Mouse (Mus musculus) limb, embryonic 15.5 days (tissue): ENCODE data around the gene Kcna1. TPM values are rescaled to one million over a fixed set of nuclear protein-coding genes. Genes with fewer than 3 reads are reported as not detected.
A peak's percentile ranks its signal among the peaks of the same experiment; 100 is the strongest.

ENCODE experiments used
- ATAC-seq: fragments of 200-750 bp; cut with Nextera tagmentation; 2 replicates; pipeline ENCODE4 v1.8.0; 2017; ENCODE audit warnings: low read depth, moderate TSS enrichment; ENCODE audit not compliant: insufficient number of reproducible peaks, low FRiP score, low TSS enrichment
- H3K27ac ChIP-seq: fragments of 300-500 bp; sonication (generic); 2 replicates; pipeline ENCODE4 v1.5.1; 2015; ENCODE audit warnings: moderate library complexity, mild to moderate bottlenecking, inconsistent platforms
- H3K27me3 ChIP-seq: fragments of 300-500 bp; sonication (generic); 2 replicates; pipeline ENCODE4 v1.6.1; 2015; ENCODE audit warnings: inconsistent platforms
- H3K36me3 ChIP-seq: fragments of 300-500 bp; sonication (generic); 2 replicates; pipeline ENCODE4 v1.6.1; 2015; ENCODE audit warnings: inconsistent platforms
- H3K4me1 ChIP-seq: fragments of 300-500 bp; sonication (generic); 2 replicates; pipeline ENCODE4 v1.6.1; 2015; ENCODE audit warnings: inconsistent platforms
- H3K4me2 ChIP-seq: fragments of 300-500 bp; sonication (generic); 2 replicates; pipeline ENCODE4 v1.6.1; 2015; ENCODE audit warnings: mild to moderate bottlenecking, inconsistent platforms
- H3K4me3 ChIP-seq: fragments of 300-500 bp; sonication (generic); 2 replicates; pipeline ENCODE4 v1.5.1; 2015; ENCODE audit warnings: mild to moderate bottlenecking, inconsistent platforms
- H3K9ac ChIP-seq: fragments of 300-500 bp; sonication (generic); 2 replicates; pipeline ENCODE4 v1.6.1; 2015; ENCODE audit warnings: inconsistent platforms
- H3K9me3 ChIP-seq: fragments of 300-500 bp; sonication (generic); 2 replicates; pipeline ENCODE4 v1.6.1; 2016; ENCODE audit warnings: inconsistent platforms
- WGBS: fragments of 180-500 bp; shearing (Covaris S2); methylation state at CpG from one replicate; pipeline ENCODE4 v1.1.7; 2015; 5-methylcytosine and 5-hydroxymethylcytosine counted together
- polyA plus RNA-seq: library from polyadenylated mRNA; unstranded; fragments of >200 nt; fragmentation: Nextera tagmentation; extraction: Ambion mirVana; gene quantifications from 2 replicates; pipeline ENCODE4 v1.2.1, GENCODE M21; 2015

Kcna1 gene
- polyA plus RNA-seq, 1 experiment from 2014 or later: 5.5 TPM

DNA sequence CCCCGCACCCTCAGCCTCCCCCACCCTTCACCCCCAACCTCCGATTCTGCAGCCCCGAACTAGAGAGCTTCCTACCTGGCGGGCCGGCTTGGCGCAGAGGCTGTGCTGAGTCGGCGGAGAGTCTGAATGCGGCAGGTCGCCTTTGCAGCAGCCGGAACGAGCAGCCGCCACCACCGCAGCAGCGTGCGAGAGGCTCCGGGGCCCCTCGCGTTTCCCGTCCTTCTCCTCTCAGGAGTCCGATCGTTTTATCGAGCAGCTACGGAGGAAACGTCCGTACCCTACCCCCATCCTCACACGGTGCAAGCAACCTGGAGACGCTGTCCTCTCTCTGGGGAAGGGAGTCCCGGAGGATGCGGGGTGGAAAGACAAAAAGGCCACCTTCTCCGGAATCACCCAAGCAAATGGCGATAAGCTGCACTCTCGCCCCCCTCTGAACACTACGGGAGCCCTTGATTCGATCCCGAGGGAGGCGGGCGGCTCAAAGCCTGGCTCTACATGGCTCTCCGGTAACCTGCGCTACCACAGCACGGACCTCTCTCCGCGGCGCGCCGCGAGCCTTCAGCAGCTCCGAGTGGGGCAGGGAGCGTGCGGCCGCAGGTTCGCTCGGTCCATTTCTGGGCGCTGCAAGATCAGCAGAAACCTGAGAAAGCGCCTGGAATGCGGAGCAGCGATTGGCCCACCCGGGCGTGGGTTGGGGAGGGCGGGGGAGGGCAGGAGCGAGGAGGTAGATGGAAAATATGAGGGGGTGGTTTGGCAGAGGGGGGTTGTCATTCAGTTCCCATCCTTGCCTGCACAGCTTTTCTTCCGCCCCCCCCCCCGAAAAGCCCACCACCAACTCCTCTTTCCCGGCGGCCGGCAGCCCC is 1.8 kb downstream of the Kcna1 start:
- peak overlapping the region; percentile 48 for H3K4me3 ChIP-seq
- H3K27me3 ChIP-seq: peaks cover 67% of the 10 kb centered on the region
- H3K9me3 ChIP-seq: no peaks in the 10 kb centered on the region
- ATAC-seq: 0 out of 2 replicates have a peak, but pooled peaks have one; percentile 42
- peak overlapping the region; percentile 31 for H3K9ac ChIP-seq
- H3K36me3 ChIP-seq: no peaks in the 10 kb centered on the region
- H3K27ac ChIP-seq: no peak overlapping the region
- peaks cover 40% of the 10 kb centered on the region for H3K4me1 ChIP-seq
- H3K4me2 ChIP-seq: peak overlapping the region; percentile 98
- under 1% methylated on average over 66 of the region's 66 CpGs for WGBS

DNA sequence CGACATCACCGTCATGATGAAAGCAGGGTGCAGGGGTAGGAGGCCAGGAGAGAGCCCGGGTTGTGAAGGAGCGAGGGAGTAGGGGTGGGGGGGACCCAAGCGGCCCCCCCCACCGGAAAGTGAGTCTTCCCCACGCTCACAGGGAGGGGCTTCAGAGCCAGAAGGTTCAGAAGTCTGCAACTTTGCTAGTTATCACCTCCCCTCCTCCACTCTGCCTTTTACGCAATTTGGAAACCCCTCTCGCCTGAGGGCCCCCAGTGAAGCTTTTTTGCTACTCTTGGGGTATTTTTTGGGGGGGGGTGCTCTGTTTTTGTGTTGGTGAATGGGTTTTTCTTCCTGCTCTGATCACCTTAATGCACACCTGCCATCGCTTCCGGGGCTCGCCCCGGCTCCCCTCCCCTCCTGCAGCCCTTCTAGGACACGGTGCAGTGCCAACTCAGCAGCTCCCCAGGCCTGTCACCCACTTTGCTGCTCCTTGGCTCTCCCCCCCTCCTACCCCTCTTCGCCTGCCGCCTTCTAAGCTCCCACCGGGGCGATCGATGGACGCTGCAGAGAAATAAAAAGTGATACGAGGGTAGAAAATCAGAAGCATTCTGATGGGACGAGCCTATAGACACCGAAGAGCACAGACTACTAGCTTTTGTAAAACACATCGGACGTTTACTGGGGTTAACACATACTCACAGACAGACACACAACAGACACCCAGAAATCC is 2.7 kb downstream of the Kcna1 start:
- ATAC-seq: no peak
- Histone ChIP-seq H3K27me3 (peaks cover 74% of the 10 kb centered on the region), H3K27ac (no peak overlapping the region), H3K4me3 (peak overlapping the region; percentile 48), H3K4me1 (peaks cover 40% of the 10 kb centered on the region), H3K4me2 (peak overlapping the region; percentile 98), H3K36me3 (no peaks in the 10 kb centered on the region), H3K9me3 (no peaks in the 10 kb centered on the region), H3K9ac (no peak overlapping the region)
- under 1% methylated on average over 21 of the region's 25 CpGs for WGBS

DNA sequence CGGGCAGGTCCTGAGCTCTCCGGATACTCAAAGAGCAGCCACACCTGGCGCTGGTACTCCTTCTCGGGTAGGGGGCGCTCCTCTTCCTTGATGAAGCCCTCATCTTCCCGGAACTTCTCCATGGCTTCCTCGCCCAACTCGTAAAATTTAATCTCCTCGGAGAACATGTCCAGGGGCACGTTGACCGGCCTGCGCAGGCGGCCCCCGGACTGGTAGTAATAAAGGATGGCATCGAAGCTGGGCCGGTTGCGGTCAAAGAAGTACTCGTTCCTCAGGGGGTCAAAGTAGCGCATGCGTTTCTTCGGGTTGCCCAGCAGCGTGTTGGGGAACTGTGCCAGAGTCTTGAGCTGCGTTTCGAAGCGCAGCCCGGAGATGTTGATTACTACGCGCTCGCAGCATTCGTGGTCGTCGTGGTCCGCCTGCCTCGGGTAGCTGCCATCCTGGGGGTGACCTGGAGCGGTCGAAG is 3.3 kb downstream of the Kcna1 start:
- 2% methylated on average over 36 of the region's 36 CpGs for WGBS
- H3K9me3 ChIP-seq: no peaks in the 10 kb centered on the region
- no peak overlapping the region for H3K9ac ChIP-seq
- peak overlapping the region; percentile 98 for H3K4me2 ChIP-seq
- no peak overlapping the region for H3K27ac ChIP-seq
- H3K4me3 ChIP-seq: peak overlapping the region; percentile 48
- H3K4me1 ChIP-seq: peaks cover 40% of the 10 kb centered on the region
- no peaks in the 10 kb centered on the region for H3K36me3 ChIP-seq
- ATAC-seq: no peak
- H3K27me3 ChIP-seq: peaks cover 70% of the 10 kb centered on the region

DNA sequence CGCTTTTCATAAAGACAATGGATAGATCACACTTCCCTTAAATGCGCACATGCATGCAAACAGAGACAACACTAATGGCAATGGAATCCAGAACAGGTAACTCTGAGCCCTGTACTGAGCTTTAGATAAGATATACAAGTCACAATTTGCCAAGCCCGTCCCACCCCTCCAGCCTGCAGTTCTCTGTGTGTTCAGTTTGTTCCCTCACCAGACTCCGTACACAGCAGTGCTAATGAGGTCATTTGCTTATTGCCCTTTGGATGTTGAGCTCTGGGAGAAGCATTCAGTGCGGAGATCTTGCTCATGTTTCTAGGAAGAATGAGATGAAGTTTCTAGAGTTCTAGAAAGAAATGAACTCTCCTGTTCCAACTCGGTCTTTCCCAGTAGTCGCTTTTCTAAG is 17.7 kb downstream of the Kcna1 start:
- H3K36me3 ChIP-seq: no peaks in the 10 kb centered on the region
- H3K27ac ChIP-seq: no peak overlapping the region
- no peak overlapping the region for H3K4me3 ChIP-seq
- H3K4me2 ChIP-seq: no peak overlapping the region
- 80% methylated on average over 7 of the region's 7 CpGs for WGBS
- H3K9ac ChIP-seq: no peak overlapping the region
- no peaks in the 10 kb centered on the region for H3K4me1 ChIP-seq
- no peaks in the 10 kb centered on the region for H3K27me3 ChIP-seq
- no peaks in the 10 kb centered on the region for H3K9me3 ChIP-seq
- ATAC-seq: no peak

DNA sequence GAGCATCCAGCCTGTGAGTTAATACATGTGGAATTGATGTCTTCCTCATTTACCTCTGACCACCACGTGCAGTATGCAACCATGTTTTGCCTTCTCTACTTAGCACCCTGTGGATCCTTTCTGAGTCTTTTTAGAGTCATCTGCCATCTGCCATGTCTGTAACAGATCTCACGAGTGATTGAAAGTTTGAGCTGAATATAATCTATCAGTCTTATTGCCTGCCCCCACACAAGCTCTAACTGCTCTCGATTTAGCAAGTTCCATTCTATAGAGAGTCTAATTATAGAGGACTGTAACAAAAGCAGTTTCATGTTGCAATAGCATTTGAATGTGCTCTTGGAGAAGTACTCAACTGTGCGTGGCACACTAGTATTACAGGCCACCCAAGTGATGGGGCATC is 27.7 kb downstream of the Kcna1 start:
- H3K27ac ChIP-seq: no peak overlapping the region
- no peak for ATAC-seq
- no peaks in the 10 kb centered on the region for H3K27me3 ChIP-seq
- no peak overlapping the region for H3K9ac ChIP-seq
- no peaks in the 10 kb centered on the region for H3K9me3 ChIP-seq
- H3K36me3 ChIP-seq: no peaks in the 10 kb centered on the region
- 73% methylated on average over 4 of the region's 4 CpGs for WGBS
- no peak overlapping the region for H3K4me3 ChIP-seq
- H3K4me2 ChIP-seq: no peak overlapping the region
- H3K4me1 ChIP-seq: no peaks in the 10 kb centered on the region

- H3K27me3 ChIP-seq: 0 out of 2 replicates have a peak, but pooled peaks cover 4% of the 10 kb centered on the region
- no peak for ATAC-seq
- H3K9me3 ChIP-seq: no peaks in the 10 kb centered on the region
- H3K4me1 ChIP-seq: no peaks in the 10 kb centered on the region
- no peaks in the 10 kb centered on the region for H3K36me3 ChIP-seq
- no peak overlapping the region for H3K4me3 ChIP-seq
- H3K4me2 ChIP-seq: no peak overlapping the region
- no peak overlapping the region for H3K9ac ChIP-seq
- H3K27ac ChIP-seq: no peak overlapping the region
- 78% methylated on average over 4 of the region's 4 CpGs for WGBS
These were observed 35.4 kb downstream of the Kcna1 start for GRCm38 (mm10) chr6:126610746-126611145.

- Histone ChIP-seq H3K4me2 (no peak overlapping the region), H3K27ac (no peak overlapping the region), H3K9me3 (no peaks in the 10 kb centered on the region), H3K36me3 (no peaks in the 10 kb centered on the region), H3K9ac (no peak overlapping the region), H3K4me1 (no peaks in the 10 kb centered on the region), H3K27me3 (0 out of 2 replicates have a peak, but pooled peaks cover 4% of the 10 kb centered on the region), H3K4me3 (no peak overlapping the region)
- ATAC-seq: no peak
- WGBS: 68% methylated on average over 17 of the region's 17 CpGs
These were observed 36.8 kb downstream of the Kcna1 start for GRCm38 (mm10) chr6:126609193-126609947.

GRCm38 (mm10) chr6:126601843-126602326 is 44.3 kb downstream of the Kcna1 start:
- Histone ChIP-seq H3K9ac (no peak overlapping the region), H3K9me3 (no peaks in the 10 kb centered on the region), H3K27ac (no peak overlapping the region), H3K36me3 (no peaks in the 10 kb centered on the region), H3K27me3 (no peaks in the 10 kb centered on the region), H3K4me1 (no peaks in the 10 kb centered on the region), H3K4me2 (no peak overlapping the region), H3K4me3 (no peak overlapping the region)
- WGBS: 74% methylated on average over 13 of the region's 13 CpGs
- ATAC-seq: no peak

GRCm38 (mm10) chr6:126599201-126599995 is 46.8 kb downstream of the Kcna1 start:
- H3K9me3 ChIP-seq: no peaks in the 10 kb centered on the region
- no peaks in the 10 kb centered on the region for H3K27me3 ChIP-seq
- H3K4me1 ChIP-seq: no peaks in the 10 kb centered on the region
- no peak overlapping the region for H3K4me3 ChIP-seq
- ATAC-seq: no peak
- no peak overlapping the region for H3K4me2 ChIP-seq
- WGBS: 82% methylated on average over 3 of the region's 3 CpGs
- H3K9ac ChIP-seq: no peak overlapping the region
- H3K27ac ChIP-seq: no peak overlapping the region
- H3K36me3 ChIP-seq: no peaks in the 10 kb centered on the region

GRCm38 (mm10) chr6:126597741-126598140 is 48.4 kb downstream of the Kcna1 start:
- Histone ChIP-seq H3K4me3 (no peak overlapping the region), H3K4me1 (no peaks in the 10 kb centered on the region), H3K9me3 (no peaks in the 10 kb centered on the region), H3K36me3 (no peaks in the 10 kb centered on the region), H3K4me2 (no peak overlapping the region), H3K27ac (no peak overlapping the region), H3K9ac (no peak overlapping the region), H3K27me3 (no peaks in the 10 kb centered on the region)
- WGBS: 91% methylated on average over 4 of the region's 4 CpGs
- no peak for ATAC-seq
